Mouse (Mus musculus) limb, embryonic 12.5 days (tissue): ENCODE results near the gene Faf1. TPM values are rescaled to one million over a fixed set of nuclear protein-coding genes. Genes with fewer than 3 reads are reported as not detected.
A peak's percentile ranks its signal among the peaks of the same experiment; 100 is the strongest.

Experiments
- ATAC-seq: fragments of 200-750 bp; cut with Nextera tagmentation; 2 replicates; pipeline ENCODE4 v1.8.0; 2017; ENCODE audit warnings: low read depth, moderate TSS enrichment; ENCODE audit not compliant: insufficient number of reproducible peaks, insufficient read depth, low FRiP score, low TSS enrichment
- H3K27ac ChIP-seq: fragments of 300-500 bp; sonication (generic); 2 replicates; pipeline ENCODE4 v1.5.1; 2016; ENCODE audit warnings: mild to moderate bottlenecking, moderate library complexity
- H3K27me3 ChIP-seq: fragments of 300-500 bp; sonication (generic); 2 replicates; pipeline ENCODE4 v1.6.1; 2016; ENCODE audit warnings: mild to moderate bottlenecking, moderate library complexity
- H3K36me3 ChIP-seq: fragments of 300-500 bp; sonication (generic); 2 replicates; pipeline ENCODE4 v1.6.1; 2016; ENCODE audit warnings: mild to moderate bottlenecking, moderate library complexity
- H3K4me1 ChIP-seq: fragments of 300-500 bp; sonication (generic); replicated peaks from 2 replicates; pipeline ENCODE4 v1.6.1; 2016
- H3K4me2 ChIP-seq: fragments of 300-500 bp; sonication (generic); 2 replicates; pipeline ENCODE4 v1.6.1; 2016; ENCODE audit warnings: mild to moderate bottlenecking, moderate library complexity
- H3K4me3 ChIP-seq: fragments of 300-500 bp; sonication (generic); replicated peaks from 2 replicates; pipeline ENCODE4 v1.5.1; 2016; ENCODE audit warnings: mild to moderate bottlenecking
- H3K9ac ChIP-seq: fragments of 300-500 bp; sonication (generic); replicated peaks from 2 replicates; pipeline ENCODE4 v1.6.1; 2016; ENCODE audit warnings: mild to moderate bottlenecking, moderate library complexity
- H3K9me3 ChIP-seq: fragments of 300-500 bp; sonication (generic); 2 replicates; pipeline ENCODE4 v1.6.1; 2016; ENCODE audit warnings: mild to moderate bottlenecking, moderate library complexity
- WGBS: fragments of 180-500 bp; shearing (Covaris S2); methylation state at CpG from one replicate; pipeline ENCODE4 v1.1.7; 2016; 5-methylcytosine and 5-hydroxymethylcytosine counted together
- polyA plus RNA-seq: library from polyadenylated mRNA; unstranded; fragments of >200 nt; fragmentation: Nextera tagmentation; extraction: Ambion mirVana; gene quantifications from 2 replicates; pipeline ENCODE4 v1.2.1, GENCODE M21; 2016

Faf1 gene
- polyA plus RNA-seq, 1 experiment from 2014 or later, result 33.3 TPM

- Histone ChIP-seq H3K4me1 (peaks cover 26% of the 10 kb centered on the region), H3K4me3 (no peak overlapping the region; the same call in 1 of the 2 replicates), H3K27ac (no peak overlapping the region), H3K36me3 (no peaks in the 10 kb centered on the region), H3K4me2 (peak overlapping the region; percentile 36; the same call in 1 of the 2 replicates), H3K27me3 (peaks cover 95% of the 10 kb centered on the region), H3K9me3 (peaks cover 4% of the 10 kb centered on the region; the same call in 1 of the 2 replicates), H3K9ac (no peak overlapping the region)
- no peak for ATAC-seq
- 2% methylated on average over 33 of the region's 33 CpGs for WGBS
Measured at GRCm38 (mm10) chr4:109974655-109975380, 298.4 kb downstream of the Faf1 start.

DNA sequence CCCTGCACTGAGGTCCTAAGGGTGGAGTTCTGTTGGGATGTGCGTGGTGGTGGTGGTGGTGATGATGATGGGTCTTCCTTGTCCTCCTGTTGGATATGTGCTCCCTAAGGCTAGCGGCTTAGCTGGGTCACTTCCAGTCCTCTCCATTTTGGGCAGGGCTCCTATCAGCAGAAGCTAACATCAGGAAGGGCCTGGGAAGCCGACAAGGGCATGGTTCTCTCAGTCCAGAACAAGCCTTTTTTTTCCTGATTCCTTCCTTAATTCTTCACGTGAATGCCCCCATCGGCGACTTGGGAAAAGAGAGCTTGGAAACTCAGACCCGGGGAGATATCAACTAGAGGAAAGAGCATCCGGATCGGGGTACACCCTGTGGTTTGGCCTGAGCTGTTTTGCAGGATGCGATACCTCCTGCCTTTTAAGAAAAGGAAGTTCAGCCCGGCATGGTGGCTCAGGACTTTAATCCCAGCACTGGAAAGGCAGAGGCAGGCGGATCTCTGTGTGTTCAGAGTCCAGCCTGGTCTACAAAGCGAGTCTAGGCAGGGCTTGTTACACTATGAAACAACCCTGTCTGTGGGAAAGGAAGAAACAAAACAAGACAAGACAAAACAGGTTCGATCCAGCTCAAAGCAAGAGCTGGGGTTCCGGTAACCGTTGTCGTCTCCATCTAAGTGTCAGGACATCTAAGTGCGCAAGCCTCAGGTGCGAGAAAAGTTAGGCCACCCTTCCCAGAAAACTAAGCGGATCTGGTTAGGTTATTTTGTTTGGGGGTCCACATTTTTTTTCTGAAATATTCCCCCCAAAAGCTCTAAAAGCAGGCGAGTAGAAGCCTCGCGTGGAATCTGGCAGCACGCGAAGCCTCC is 299.2 kb downstream of the Faf1 start:
- no peak overlapping the region for H3K4me3 ChIP-seq
- H3K36me3 ChIP-seq, result no peaks in the 10 kb centered on the region
- no peak overlapping the region for H3K27ac ChIP-seq
- ATAC-seq, result no peak; the same call in 1 of the 2 replicates
- H3K9me3 ChIP-seq, result peaks cover 4% of the 10 kb centered on the region; the same call in 1 of the 2 replicates
- 7% methylated on average over 25 of the region's 25 CpGs for WGBS
- no peak overlapping the region for H3K4me2 ChIP-seq
- H3K27me3 ChIP-seq, result peaks cover 97% of the 10 kb centered on the region
- peaks cover 33% of the 10 kb centered on the region for H3K4me1 ChIP-seq
- H3K9ac ChIP-seq, result no peak overlapping the region

DNA sequence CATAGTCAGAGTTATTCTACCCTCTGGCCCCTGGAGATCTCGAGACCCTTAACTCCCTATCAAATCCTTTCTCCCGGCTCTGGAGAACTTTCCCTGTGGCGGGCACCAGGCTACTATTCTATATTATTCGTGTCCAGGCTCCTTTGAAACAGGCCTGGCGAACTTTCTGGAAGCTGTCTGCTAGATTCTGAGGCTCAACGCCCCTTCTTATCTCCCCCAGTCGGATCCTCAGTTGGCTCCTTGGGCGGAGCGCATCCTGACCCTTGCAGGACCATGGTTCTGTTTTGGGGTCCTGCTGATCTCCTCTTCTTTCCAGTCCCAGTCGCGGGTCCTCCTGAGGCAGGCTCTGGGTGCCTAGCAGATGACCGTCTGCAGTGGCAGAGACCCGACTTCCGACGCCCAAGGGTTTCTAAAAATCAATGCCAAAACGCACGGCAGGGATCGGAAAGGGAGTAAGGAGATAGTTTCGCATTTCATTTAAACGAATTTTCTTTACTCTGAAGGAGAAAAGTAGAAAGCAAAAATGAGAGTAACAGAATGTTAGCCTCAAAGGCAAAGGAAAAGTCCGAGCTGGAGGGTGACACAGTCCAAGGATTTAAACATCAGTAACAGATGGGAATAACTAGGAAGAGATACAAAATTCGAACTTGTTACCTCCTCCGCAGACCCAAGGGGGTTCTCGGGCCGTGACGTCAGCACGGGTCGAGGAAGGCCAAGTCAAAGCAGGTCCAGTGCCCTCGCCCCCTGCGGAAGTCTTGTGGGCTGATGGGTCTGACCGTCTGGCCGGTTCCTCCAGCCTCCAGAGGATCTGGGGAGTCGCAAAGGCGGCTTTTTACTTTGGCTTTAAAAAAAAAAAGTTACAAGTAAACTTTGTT is 300.1 kb downstream of the Faf1 start:
- peaks cover 4% of the 10 kb centered on the region; the same call in 1 of the 2 replicates for H3K9me3 ChIP-seq
- no peak overlapping the region for H3K27ac ChIP-seq
- peaks cover 97% of the 10 kb centered on the region for H3K27me3 ChIP-seq
- H3K4me1 ChIP-seq, result peaks cover 34% of the 10 kb centered on the region
- H3K4me3 ChIP-seq, result no peak overlapping the region
- WGBS, result 1% methylated on average over 34 of the region's 34 CpGs
- no peak for ATAC-seq
- H3K4me2 ChIP-seq, result no peak overlapping the region
- H3K36me3 ChIP-seq, result no peaks in the 10 kb centered on the region
- no peak overlapping the region for H3K9ac ChIP-seq

- H3K36me3 ChIP-seq, result no peaks in the 10 kb centered on the region
- peaks cover 99% of the 10 kb centered on the region for H3K27me3 ChIP-seq
- peak; percentile 79 for ATAC-seq
- H3K4me2 ChIP-seq, result peak within 1 kb of the TSS; percentile 73
- peak within 1 kb of the TSS; percentile 48 for H3K4me3 ChIP-seq
- WGBS, result under 1% methylated on average over 64 of the region's 64 CpGs
- no peak within 1 kb of the TSS for H3K27ac ChIP-seq
- H3K9me3 ChIP-seq, result peaks cover 4% of the 10 kb centered on the region; the same call in 1 of the 2 replicates
- peak within 1 kb of the TSS; percentile 53 for H3K9ac ChIP-seq
- peaks cover 43% of the 10 kb centered on the region for H3K4me1 ChIP-seq
Measured at GRCm38 (mm10) chr4:109977148-109978067, 301.0 kb downstream of the Faf1 start, which contains the start of gene Dmrta2. Dmrta2 (plus strand) TSS chr4:109978053.

DNA sequence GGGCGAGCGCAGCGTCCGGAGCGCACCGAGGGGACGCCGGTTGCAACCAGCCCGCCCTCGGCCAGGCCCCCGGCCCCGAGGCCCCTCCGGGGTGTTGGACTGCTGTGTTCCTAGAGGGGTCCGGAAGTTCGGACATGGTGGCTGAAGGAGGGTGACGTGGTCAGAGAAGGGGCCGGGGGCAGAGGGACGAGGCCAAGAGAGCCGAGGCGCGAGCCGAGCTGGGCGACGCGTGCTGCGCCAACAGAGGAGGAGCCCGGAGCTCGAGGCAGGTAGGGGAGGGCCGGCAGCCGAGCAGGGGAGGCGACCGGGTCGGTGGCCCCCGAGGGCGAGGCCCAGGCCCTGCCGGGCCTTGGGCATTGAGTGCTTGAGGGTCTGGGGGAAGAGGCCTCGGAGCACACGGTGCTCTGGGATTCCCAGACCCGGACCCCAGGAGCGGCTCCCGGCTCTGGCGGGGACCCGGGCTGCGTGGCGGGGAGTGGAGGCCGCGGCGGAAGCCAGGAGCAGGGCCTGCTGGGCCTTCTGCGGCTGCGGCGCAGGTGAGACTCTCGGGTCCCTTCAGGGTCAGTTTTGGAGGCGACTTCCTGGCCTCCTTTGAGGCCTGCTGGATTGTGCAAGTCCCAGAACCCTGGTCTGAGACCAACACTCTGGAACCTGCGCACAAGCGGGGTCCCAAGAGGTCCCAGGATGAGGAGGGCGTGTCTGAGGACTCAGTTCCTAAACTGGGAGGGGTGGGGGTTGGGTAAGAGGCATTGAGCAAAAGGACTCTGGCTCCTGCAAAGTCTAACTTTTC is 301.9 kb downstream of the Faf1 start:
- under 1% methylated on average over 55 of the region's 56 CpGs for WGBS

DNA sequence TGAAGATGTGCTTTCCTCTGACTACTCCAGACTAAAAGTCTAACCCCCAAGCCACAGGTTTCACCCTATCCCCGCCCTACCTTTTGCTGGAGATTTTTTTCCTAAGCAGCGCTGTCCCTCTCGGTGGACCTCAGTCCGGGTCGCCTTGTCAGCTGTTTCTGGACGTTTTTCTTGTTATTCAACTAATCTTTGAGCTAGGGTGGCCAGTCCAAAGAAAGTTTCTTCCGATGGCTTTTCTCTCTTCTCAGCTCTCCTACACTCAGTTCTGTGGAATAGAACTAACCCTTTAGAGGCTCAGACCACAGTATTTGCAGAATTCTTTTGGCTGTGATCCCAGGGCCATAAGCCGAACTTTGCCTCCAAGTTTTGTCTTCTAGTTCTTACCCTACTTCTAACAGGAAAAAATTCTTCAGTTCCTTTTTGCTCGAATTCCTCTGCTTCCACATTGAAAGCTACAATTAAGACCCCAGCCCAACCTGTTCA is 302.5 kb downstream of the Faf1 start:
- no peak for ATAC-seq
- Histone ChIP-seq H3K4me1 (peaks cover 53% of the 10 kb centered on the region), H3K9ac (no peak overlapping the region; the same call in 1 of the 2 replicates), H3K4me2 (peak overlapping the region; percentile 73; the same call in 1 of the 2 replicates), H3K4me3 (peak overlapping the region; percentile 48), H3K9me3 (peaks cover 4% of the 10 kb centered on the region; the same call in 1 of the 2 replicates), H3K27me3 (peaks cover 97% of the 10 kb centered on the region), H3K36me3 (no peaks in the 10 kb centered on the region), H3K27ac (no peak overlapping the region)
- WGBS, result 2% methylated on average over 9 of the region's 9 CpGs

More for the DNA sequence above, 301.9 kb downstream of the Faf1 start:
- Histone ChIP-seq H3K9me3 (peaks cover 4% of the 10 kb centered on the region; the same call in 1 of the 2 replicates), H3K4me1 (peaks cover 47% of the 10 kb centered on the region), H3K27me3 (peaks cover 97% of the 10 kb centered on the region), H3K27ac (no peak overlapping the region), H3K4me2 (peak overlapping the region; percentile 73), H3K36me3 (no peaks in the 10 kb centered on the region), H3K9ac (peak overlapping the region; percentile 53), H3K4me3 (peak overlapping the region; percentile 48)
- peak; percentile 44 for ATAC-seq

DNA sequence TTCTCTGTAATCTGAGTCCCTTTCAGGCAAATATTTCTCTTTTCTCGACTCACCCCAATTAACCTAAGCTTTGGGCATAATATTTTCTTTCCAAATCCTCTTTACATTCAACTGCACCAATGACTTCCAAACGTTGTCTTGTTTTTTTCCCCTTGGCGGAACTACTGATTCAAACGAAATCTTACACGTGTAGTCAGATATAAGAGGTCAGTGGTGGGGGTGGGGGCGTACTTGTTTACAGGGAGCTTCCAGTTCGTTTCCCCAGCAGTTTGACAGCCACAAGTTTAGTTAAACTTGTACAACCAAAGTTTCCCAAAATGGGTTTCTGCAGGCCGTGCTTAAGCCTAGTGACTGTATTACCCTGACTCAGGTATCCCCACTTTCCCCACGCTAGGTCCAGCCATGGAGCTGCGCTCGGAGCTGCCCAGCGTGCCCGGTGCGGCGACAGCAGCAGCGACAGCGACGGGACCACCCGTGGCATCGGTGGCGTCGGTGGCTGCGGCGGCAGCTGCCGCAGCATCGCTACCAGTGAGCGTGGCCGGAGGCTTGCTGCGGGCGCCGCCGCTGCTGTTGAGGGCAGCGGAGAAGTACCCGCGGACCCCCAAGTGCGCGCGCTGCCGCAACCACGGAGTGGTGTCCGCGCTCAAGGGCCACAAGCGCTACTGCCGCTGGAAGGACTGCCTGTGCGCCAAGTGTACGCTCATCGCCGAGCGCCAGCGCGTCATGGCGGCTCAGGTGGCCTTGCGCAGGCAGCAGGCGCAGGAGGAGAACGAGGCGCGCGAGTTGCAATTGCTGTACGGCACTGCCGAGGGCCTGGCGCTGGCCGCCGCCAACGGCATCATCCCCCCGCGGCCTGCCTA is 303.3 kb downstream of the Faf1 start:
- H3K27ac ChIP-seq, result no peak overlapping the region
- no peaks in the 10 kb centered on the region for H3K36me3 ChIP-seq
- peaks cover 4% of the 10 kb centered on the region; the same call in 1 of the 2 replicates for H3K9me3 ChIP-seq
- peak overlapping the region; percentile 37 for H3K4me3 ChIP-seq
- WGBS, result under 1% methylated on average over 66 of the region's 66 CpGs
- peaks cover 97% of the 10 kb centered on the region for H3K27me3 ChIP-seq
- peaks cover 51% of the 10 kb centered on the region for H3K4me1 ChIP-seq
- H3K9ac ChIP-seq, result peak overlapping the region; percentile 31; the same call in 1 of the 2 replicates
- H3K4me2 ChIP-seq, result peak overlapping the region; percentile 54
- no peak for ATAC-seq

GRCm38 (mm10) chr4:109980321-109981082 is 304.1 kb downstream of the Faf1 start:
- peaks cover 3% of the 10 kb centered on the region; the same call in 1 of the 2 replicates for H3K9me3 ChIP-seq
- peak overlapping the region; percentile 54 for H3K4me2 ChIP-seq
- peaks cover 97% of the 10 kb centered on the region for H3K27me3 ChIP-seq
- H3K36me3 ChIP-seq, result no peaks in the 10 kb centered on the region
- H3K9ac ChIP-seq, result peak overlapping the region; percentile 31; the same call in 1 of the 2 replicates
- no peak overlapping the region for H3K27ac ChIP-seq
- peak overlapping the region; percentile 37 for H3K4me3 ChIP-seq
- peaks cover 46% of the 10 kb centered on the region for H3K4me1 ChIP-seq
- WGBS, result 2% methylated on average over 29 of the region's 29 CpGs
- ATAC-seq, result no peak
